Mouse (Mus musculus): Measurements from ENCODE around the gene Prss53. TPM values are rescaled to one million over a fixed set of nuclear protein-coding genes. Genes with fewer than 3 reads are reported as not detected.

Gene Prss53
- polyA plus RNA-seq, 1 experiment, result 0.03 TPM

- Histone ChIP-seq H3K9me3 (ENCODE audit: control insufficient read depth, low read length) (no peaks in the 10 kb centered on the region; the same call in 1 of the 2 replicates), H3K27me3 (ENCODE audit: control insufficient read depth) (no peaks in the 10 kb centered on the region), H3K4me3 (replicated peaks) (no peak overlapping the region), H3K36me3 (ENCODE audit: control insufficient read depth) (peaks cover 77% of the 10 kb centered on the region), H3K4me1 (ENCODE audit: control insufficient read depth) (peaks cover 20% of the 10 kb centered on the region)
- TF ChIP-seq GATA1 (IDR thresholded peaks at IDR 0.05; ENCODE audit: low read length) (no peak), TAL1 (IDR thresholded peaks at IDR 0.05; ENCODE audit: low read length) (no peak)
Observed at GRCm38 (mm10) chr7:127919290-127919689, 28.5 kb upstream of the Prss53 start.

DNA sequence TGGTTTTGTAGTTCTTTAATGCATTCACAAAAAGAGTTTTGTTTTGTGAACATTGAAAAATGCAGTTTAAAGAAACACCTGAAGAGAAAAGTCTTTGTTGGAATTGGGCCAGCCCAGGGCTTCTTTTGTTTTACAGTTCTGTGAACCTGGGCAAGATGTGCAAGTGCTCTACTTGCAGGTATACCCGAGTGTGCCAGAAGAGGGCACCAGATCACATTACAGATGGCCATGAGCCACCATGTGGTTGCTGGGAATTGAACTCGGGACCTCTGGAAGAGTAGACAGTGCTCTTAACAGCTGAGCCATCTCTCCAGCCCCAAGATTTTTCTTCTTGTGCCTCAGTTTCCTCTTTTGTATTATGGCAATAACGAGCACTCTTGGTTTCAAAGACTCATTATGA lies 27.4 kb upstream of the Prss53 start:
- Histone ChIP-seq H3K36me3 (ENCODE audit: control insufficient read depth) (peaks cover 66% of the 10 kb centered on the region), H3K4me3 (replicated peaks) (no peak overlapping the region), H3K4me1 (ENCODE audit: control insufficient read depth) (peaks cover 24% of the 10 kb centered on the region), H3K27me3 (ENCODE audit: control insufficient read depth) (no peaks in the 10 kb centered on the region), H3K9me3 (ENCODE audit: control insufficient read depth, low read length) (no peaks in the 10 kb centered on the region; the same call in 1 of the 2 replicates)
- TF ChIP-seq TAL1 (IDR thresholded peaks at IDR 0.05; ENCODE audit: low read length) (no peak), GATA1 (IDR thresholded peaks at IDR 0.05; ENCODE audit: low read length) (no peak)

DNA sequence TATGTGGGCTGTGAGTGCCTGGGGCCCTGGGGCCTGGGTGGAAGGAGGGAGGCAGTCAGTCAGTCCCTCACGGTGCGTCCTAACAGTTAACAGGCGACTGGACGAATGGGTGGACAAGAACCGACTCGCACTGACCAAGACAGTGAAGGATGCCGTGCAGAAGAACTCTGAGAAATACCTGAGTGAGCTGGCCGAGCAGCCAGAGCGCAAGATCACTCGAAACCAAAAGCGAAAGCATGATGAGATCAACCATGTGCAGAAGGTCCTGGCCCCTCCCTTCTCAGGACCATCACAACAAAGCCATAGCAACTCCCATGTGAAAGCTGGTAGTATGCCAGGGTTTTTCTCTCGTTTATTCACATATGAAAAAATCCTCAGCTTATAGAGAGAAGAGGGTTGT lies 24.5 kb upstream of the Prss53 start:
- no peaks in the 10 kb centered on the region for H3K27me3 ChIP-seq (ENCODE audit: control insufficient read depth)
- peaks cover 37% of the 10 kb centered on the region for H3K4me1 ChIP-seq (ENCODE audit: control insufficient read depth)
- H3K4me3 ChIP-seq (replicated peaks), result no peak overlapping the region
- H3K9me3 ChIP-seq (ENCODE audit: control insufficient read depth, low read length), result no peaks in the 10 kb centered on the region
- peaks cover 49% of the 10 kb centered on the region for H3K36me3 ChIP-seq (ENCODE audit: control insufficient read depth)
- TF ChIP-seq GATA1 (IDR thresholded peaks at IDR 0.05; ENCODE audit: low read length) (no peak), TAL1 (IDR thresholded peaks at IDR 0.05; ENCODE audit: low read length) (no peak)

- H3K4me1 ChIP-seq (ENCODE audit: control insufficient read depth), result peaks cover 28% of the 10 kb centered on the region
- no peaks in the 10 kb centered on the region for H3K27me3 ChIP-seq (ENCODE audit: control insufficient read depth)
- peak overlapping the region; percentile 91 for H3K4me3 ChIP-seq (replicated peaks)
- H3K36me3 ChIP-seq (ENCODE audit: control insufficient read depth), result peaks cover 52% of the 10 kb centered on the region
- peak; percentile 22; the same call in 1 of the 2 replicates for TF ChIP-seq GATA1 (IDR thresholded peaks at IDR 0.05; ENCODE audit: low read length)
- no peak for TF ChIP-seq TAL1 (IDR thresholded peaks at IDR 0.05; ENCODE audit: low read length)
- H3K9me3 ChIP-seq (ENCODE audit: control insufficient read depth, low read length), result no peaks in the 10 kb centered on the region
Observed at GRCm38 (mm10) chr7:127912938-127913337, 22.2 kb upstream of the Prss53 start.

DNA sequence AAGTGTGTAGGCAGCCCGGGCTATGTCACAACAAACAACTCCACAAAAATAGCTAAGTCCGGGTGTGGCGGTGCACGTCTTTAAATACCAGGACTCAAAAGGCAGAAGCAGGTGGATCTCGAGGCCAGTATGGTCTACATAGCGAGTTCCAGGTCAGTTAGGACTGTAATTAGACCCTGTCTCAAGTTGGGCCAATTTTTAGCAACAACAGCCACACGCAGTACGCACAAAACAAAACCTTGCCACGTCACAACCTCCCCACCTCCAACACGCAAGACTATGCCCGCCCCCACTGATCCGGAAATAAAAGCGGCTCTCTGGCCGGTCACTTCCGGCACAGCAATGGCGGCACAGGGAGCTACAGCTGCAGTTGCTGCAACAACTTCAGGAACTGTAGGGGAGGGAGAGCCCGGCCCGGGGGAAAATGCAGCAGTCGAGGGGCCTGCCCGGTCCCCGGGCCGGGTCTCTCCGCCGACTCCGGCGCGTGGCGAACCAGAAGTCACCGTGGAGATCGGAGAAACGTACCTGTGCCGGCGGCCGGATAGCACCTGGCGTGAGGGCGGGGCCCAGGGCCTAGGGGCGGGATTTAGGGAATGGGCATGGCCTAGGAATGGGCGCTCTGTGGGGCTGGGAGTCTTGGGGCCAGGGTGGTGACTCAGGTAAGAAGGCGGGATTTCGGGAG lies 21.6 kb upstream of the Prss53 start, which contains the start of gene Kat8:
Gene Kat8 (plus strand): TSS at position 327 of the 682 bp plus-strand sequence.
- TF ChIP-seq GATA1 (IDR thresholded peaks at IDR 0.05; ENCODE audit: low read length) (no peak), TAL1 (IDR thresholded peaks at IDR 0.05; ENCODE audit: low read length) (no peak)
- H3K27me3 ChIP-seq (ENCODE audit: control insufficient read depth), result no peaks in the 10 kb centered on the region
- no peaks in the 10 kb centered on the region for H3K9me3 ChIP-seq (ENCODE audit: control insufficient read depth, low read length)
- H3K4me3 ChIP-seq (replicated peaks), result peak within 1 kb of the TSS; percentile 91
- peaks cover 53% of the 10 kb centered on the region for H3K36me3 ChIP-seq (ENCODE audit: control insufficient read depth)
- H3K4me1 ChIP-seq (ENCODE audit: control insufficient read depth), result peaks cover 28% of the 10 kb centered on the region

GRCm38 (mm10) chr7:127908656-127909055 lies 17.9 kb upstream of the Prss53 start:
- H3K36me3 ChIP-seq (ENCODE audit: control insufficient read depth), result peaks cover 56% of the 10 kb centered on the region

DNA sequence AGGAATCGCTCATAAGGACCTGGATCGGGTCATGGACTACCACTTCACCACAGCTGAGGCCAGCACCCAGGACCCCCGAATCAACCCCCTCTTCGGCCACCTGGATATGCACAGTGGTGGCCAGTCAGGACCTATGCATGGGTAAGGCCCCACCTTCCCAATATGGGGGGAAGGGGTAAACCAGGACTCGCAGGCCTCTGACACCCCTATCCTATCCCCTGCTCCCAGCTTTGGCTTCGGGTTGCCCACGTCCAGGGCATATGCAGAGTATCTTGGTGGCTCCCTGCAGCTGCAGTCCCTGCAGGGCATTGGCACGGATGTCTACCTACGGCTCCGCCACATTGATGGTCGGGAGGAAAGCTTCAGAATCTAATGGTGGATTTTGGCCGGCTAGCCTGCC lies 17.2 kb upstream of the Prss53 start:
- Histone ChIP-seq H3K4me1 (ENCODE audit: control insufficient read depth) (peaks cover 40% of the 10 kb centered on the region), H3K27me3 (ENCODE audit: control insufficient read depth) (no peaks in the 10 kb centered on the region), H3K36me3 (ENCODE audit: control insufficient read depth) (peaks cover 56% of the 10 kb centered on the region), H3K9me3 (ENCODE audit: control insufficient read depth, low read length) (no peaks in the 10 kb centered on the region), H3K4me3 (replicated peaks) (no peak overlapping the region)
- TF ChIP-seq TAL1 (IDR thresholded peaks at IDR 0.05; ENCODE audit: low read length) (no peak), GATA1 (IDR thresholded peaks at IDR 0.05; ENCODE audit: low read length) (no peak)

More at GRCm38 (mm10) chr7:127908656-127909055, 17.9 kb upstream of the Prss53 start:
- TF ChIP-seq TAL1 (IDR thresholded peaks at IDR 0.05; ENCODE audit: low read length), result no peak
- no peak for TF ChIP-seq GATA1 (IDR thresholded peaks at IDR 0.05; ENCODE audit: low read length)
- Histone ChIP-seq H3K4me1 (ENCODE audit: control insufficient read depth) (peaks cover 44% of the 10 kb centered on the region), H3K9me3 (ENCODE audit: control insufficient read depth, low read length) (no peaks in the 10 kb centered on the region), H3K4me3 (replicated peaks) (no peak overlapping the region), H3K27me3 (ENCODE audit: control insufficient read depth) (no peaks in the 10 kb centered on the region)

GRCm38 (mm10) chr7:127903971-127904796 lies 13.4 kb upstream of the Prss53 start, which contains the start of gene Bckdk:
Bckdk (plus strand) TSS chr7:127904082.
- H3K36me3 ChIP-seq (ENCODE audit: control insufficient read depth), result peaks cover 46% of the 10 kb centered on the region
- peak within 1 kb of the TSS; percentile 77 for H3K4me3 ChIP-seq (replicated peaks)
- H3K4me1 ChIP-seq (ENCODE audit: control insufficient read depth), result peaks cover 56% of the 10 kb centered on the region
- TF ChIP-seq GATA1 (IDR thresholded peaks at IDR 0.05; ENCODE audit: low read length) (no peak), TAL1 (IDR thresholded peaks at IDR 0.05; ENCODE audit: low read length) (no peak)
- no peaks in the 10 kb centered on the region for H3K9me3 ChIP-seq (ENCODE audit: control insufficient read depth, low read length)
- no peaks in the 10 kb centered on the region for H3K27me3 ChIP-seq (ENCODE audit: control insufficient read depth)

GRCm38 (mm10) chr7:127901772-127902171 lies 11.0 kb upstream of the Prss53 start:
- Histone ChIP-seq H3K4me1 (ENCODE audit: control insufficient read depth) (peaks cover 76% of the 10 kb centered on the region), H3K36me3 (ENCODE audit: control insufficient read depth) (peaks cover 22% of the 10 kb centered on the region), H3K9me3 (ENCODE audit: control insufficient read depth, low read length) (no peaks in the 10 kb centered on the region), H3K4me3 (replicated peaks) (no peak overlapping the region), H3K27me3 (ENCODE audit: control insufficient read depth) (no peaks in the 10 kb centered on the region)
- no peak for TF ChIP-seq TAL1 (IDR thresholded peaks at IDR 0.05; ENCODE audit: low read length)
- no peak for TF ChIP-seq GATA1 (IDR thresholded peaks at IDR 0.05; ENCODE audit: low read length)
